Mouse (Mus musculus) liver, embryonic 14.5 days (tissue): ENCODE data around the gene Snai3.

Source experiments
- CTCF ChIP-seq: IDR thresholded peaks from 2 replicates; pipeline ENCODE4 v1.5.1; 2016; ENCODE audit warnings: antibody characterized with exemption, low read depth, control low read depth
- EP300 ChIP-seq: IDR thresholded peaks from 2 replicates; pipeline ENCODE4 v1.6.1; 2016; ENCODE audit warnings: antibody characterized with exemption, low read depth

GRCm38 (mm10) chr8:122483877-122484276 is 23.3 kb upstream of the Snai3 start:
- TF ChIP-seq CTCF: peak; percentile 74
- TF ChIP-seq EP300: no peak
